Mouse (Mus musculus): ENCODE data around the gene Gm10491.

DNA sequence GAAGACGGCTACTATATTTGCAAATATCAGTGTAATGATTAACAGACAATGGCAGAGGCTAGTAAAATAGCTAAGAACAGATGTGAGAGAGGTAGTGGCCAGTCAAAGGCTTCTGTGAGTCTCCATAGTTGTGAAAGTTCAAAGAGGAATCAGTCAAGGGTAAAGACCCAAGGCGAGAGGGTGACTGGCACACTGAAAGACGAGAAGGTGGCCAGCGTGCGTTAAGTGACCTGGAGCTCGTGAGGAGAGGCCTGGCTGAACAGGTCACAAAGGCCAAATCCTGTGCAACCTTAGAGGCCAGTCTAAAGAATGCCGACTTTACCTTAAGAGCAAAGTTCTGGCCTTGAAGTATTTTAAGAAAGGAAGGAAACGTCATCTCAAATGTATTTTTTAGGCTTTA, 38.0 kb upstream of the Gm10491 start:
- no peak for TF ChIP-seq POLR2A (IDR thresholded peaks at IDR 0.05; ENCODE audit: insufficient read length, low read depth)
- TF ChIP-seq E2F4 (IDR thresholded peaks at IDR 0.05; ENCODE audit: insufficient read depth): no peak
- TF ChIP-seq MAX (IDR thresholded peaks at IDR 0.05; ENCODE audit: low read depth): no peak
- no peak for TF ChIP-seq CEBPB (IDR thresholded peaks at IDR 0.05; ENCODE audit: insufficient read depth, poor library complexity, severe bottlenecking)
- TF ChIP-seq MYOG (IDR thresholded peaks at IDR 0.05; ENCODE audit: control insufficient read depth in 1 of 3, insufficient read depth in 1 of 3, insufficient read length in 2 of 3, low read depth in 2 of 3): no peak
- TF ChIP-seq MYOD1 (IDR thresholded peaks at IDR 0.05; ENCODE audit: control insufficient read depth in 1 of 3, insufficient read length in 2 of 3, low read depth in 2 of 3): no peak
- no peak for TF ChIP-seq REST (IDR thresholded peaks at IDR 0.05; ENCODE audit: insufficient read depth, insufficient read length)
